Mouse (Mus musculus) embryo, embryonic 11 days (tissue): ENCODE data around the gene Serpina1a.
"Not testable (repeated sequence)": the region's sequence is repeated elsewhere in the genome, so short reads cannot be mapped to it uniquely, and the experiment has no call there.

Experiments
- DNase-seq: peaks from one replicate; pipeline ENCODE4 v3.0.0-alpha.2; 2015

The Serpina1a gene

GRCm38 (mm10) chr12:103863101-103863974 lies at the start of gene Serpina1a:
Gene Serpina1a (minus strand): TSS chr12:103863562.
- not testable (repeated sequence) for DNase-seq

GRCm38 (mm10) chr12:103909181-103909580 lies 45.8 kb upstream of the Serpina1a start:
- DNase-seq, result not testable (repeated sequence)

GRCm38 (mm10) chr12:103907746-103908145 lies 44.4 kb upstream of the Serpina1a start:
- DNase-seq, result not testable (repeated sequence)

- DNase-seq, result not testable (repeated sequence)
These were observed 41.5 kb upstream of the Serpina1a start, which contains the start of gene Serpina1c for GRCm38 (mm10) chr12:103904837-103905340. Gene Serpina1c (minus strand): TSS chr12:103904887.

GRCm38 (mm10) chr12:103901929-103902328 lies 38.6 kb upstream of the Serpina1a start:
- DNase-seq, result not testable (repeated sequence)

- DNase-seq, result not testable (repeated sequence)
These were observed 3.5 kb upstream of the Serpina1a start for GRCm38 (mm10) chr12:103866873-103867272.

- DNase-seq, result no peak
These were observed 2.4 kb downstream of the Serpina1a start for GRCm38 (mm10) chr12:103860976-103861375.

- not testable (repeated sequence) for DNase-seq
These were observed 2.8 kb downstream of the Serpina1a start for GRCm38 (mm10) chr12:103860571-103860970.

- DNase-seq, result not testable (repeated sequence)
These were observed 3.8 kb downstream of the Serpina1a start for GRCm38 (mm10) chr12:103859584-103859983.

- not testable (repeated sequence) for DNase-seq
These were observed 10.3 kb downstream of the Serpina1a start for GRCm38 (mm10) chr12:103853032-103853431.

- DNase-seq, result not testable (repeated sequence)
These were observed 33.1 kb downstream of the Serpina1a start, which contains the start of gene Serpina1b for GRCm38 (mm10) chr12:103830273-103830672. Gene Serpina1b (minus strand): TSS chr12:103830373.

GRCm38 (mm10) chr12:103827661-103828372 lies 35.5 kb downstream of the Serpina1a start:
- DNase-seq, result not testable (repeated sequence)

GRCm38 (mm10) chr12:103823826-103824225 lies 39.5 kb downstream of the Serpina1a start:
- DNase-seq, result not testable (repeated sequence)
